Mouse (Mus musculus) Muller cell, postnatal 12 days (primary cell): Measurements from ENCODE around the gene Lgals3bp.

Experiments used
- DNase-seq: peaks from one replicate; pipeline ENCODE4 v3.0.0-alpha.2; 2015; ENCODE audit errors: inconsistent ontology term

Gene Lgals3bp

GRCm38 (mm10) chr11:118401760-118402280, at the start of gene Lgals3bp:
Gene Lgals3bp, minus strand, starts transcription at chr11:118402092.
- peak; percentile 79 for DNase-seq

GRCm38 (mm10) chr11:118451211-118451610, 49.3 kb upstream of the Lgals3bp start:
- DNase-seq: no peak

- DNase-seq: no peak
Measured at GRCm38 (mm10) chr11:118448385-118448784, 46.5 kb upstream of the Lgals3bp start.

- no peak for DNase-seq
Measured at GRCm38 (mm10) chr11:118447346-118447745, 45.5 kb upstream of the Lgals3bp start.

GRCm38 (mm10) chr11:118445843-118446242, 44.0 kb upstream of the Lgals3bp start:
- peak; percentile 50 for DNase-seq

GRCm38 (mm10) chr11:118443201-118443970, 41.5 kb upstream of the Lgals3bp start:
- DNase-seq: peak; percentile 72

- no peak for DNase-seq
Measured at GRCm38 (mm10) chr11:118442691-118443090, 40.8 kb upstream of the Lgals3bp start.

GRCm38 (mm10) chr11:118438665-118439414, 36.9 kb upstream of the Lgals3bp start:
- DNase-seq: peak; percentile 81

GRCm38 (mm10) chr11:118436471-118436935, 34.6 kb upstream of the Lgals3bp start:
- DNase-seq: peak; percentile 83

- DNase-seq: no peak
Measured at GRCm38 (mm10) chr11:118434093-118434492, 32.2 kb upstream of the Lgals3bp start.

GRCm38 (mm10) chr11:118433398-118433868, 31.5 kb upstream of the Lgals3bp start:
- DNase-seq: peak; percentile 70

GRCm38 (mm10) chr11:118431100-118431948, 29.4 kb upstream of the Lgals3bp start:
- peak; percentile 72 for DNase-seq

- DNase-seq: peak; percentile 98
Measured at GRCm38 (mm10) chr11:118430291-118430885, 28.5 kb upstream of the Lgals3bp start.

GRCm38 (mm10) chr11:118428944-118429709, 27.2 kb upstream of the Lgals3bp start:
- no peak for DNase-seq

GRCm38 (mm10) chr11:118428460-118428868, 26.6 kb upstream of the Lgals3bp start:
- no peak for DNase-seq

GRCm38 (mm10) chr11:118427986-118428385, 26.1 kb upstream of the Lgals3bp start, which contains the start of gene C1qtnf1:
Gene C1qtnf1, plus strand, starts transcription at chr11:118428203.
- no peak for DNase-seq

GRCm38 (mm10) chr11:118427266-118427779, 25.4 kb upstream of the Lgals3bp start:
- no peak for DNase-seq

GRCm38 (mm10) chr11:118426765-118427164, 24.9 kb upstream of the Lgals3bp start:
- no peak for DNase-seq

GRCm38 (mm10) chr11:118424621-118425335, 22.9 kb upstream of the Lgals3bp start:
- DNase-seq: no peak
